Mouse (Mus musculus): ENCODE data around the gene Pias4. TPM values are rescaled to one million over a fixed set of nuclear protein-coding genes. Genes with fewer than 3 reads are reported as not detected.

The Pias4 gene
- polyA plus RNA-seq, 1 experiment from 2014 or later: 46.5 TPM

DNA sequence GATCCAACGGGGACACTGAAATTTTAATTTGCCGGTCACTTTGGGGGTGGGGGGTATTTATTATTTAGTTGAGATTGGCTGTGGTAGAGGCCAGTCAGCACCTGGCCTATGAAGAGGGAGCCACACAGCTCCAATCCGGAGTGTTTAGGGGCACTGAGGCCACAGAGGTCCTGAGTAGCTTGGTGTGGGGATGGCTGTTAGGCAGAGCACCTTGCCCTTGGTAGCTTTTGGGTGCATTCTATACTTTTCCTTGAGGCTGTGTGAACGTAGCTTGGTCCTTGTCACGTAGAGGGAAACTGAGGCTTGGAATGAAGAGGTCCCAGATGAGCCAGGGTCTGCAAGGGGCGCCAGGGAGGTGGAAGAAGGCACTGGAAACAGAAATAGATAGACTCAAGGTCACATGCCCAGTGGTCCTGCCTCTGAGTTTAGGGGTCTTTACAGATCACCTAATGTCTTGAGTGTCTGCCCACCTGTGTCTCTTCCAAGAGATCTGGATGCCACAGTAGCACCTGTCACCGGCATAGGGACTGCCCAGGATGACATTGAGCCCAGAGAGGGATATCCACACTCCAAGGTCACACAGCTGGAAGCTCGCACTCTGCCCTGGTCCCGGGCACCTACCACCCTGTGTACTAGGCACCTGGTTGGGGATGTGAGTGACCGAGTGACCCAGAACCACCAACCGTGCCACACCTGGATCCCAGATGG lies 28.7 kb downstream of the Pias4 start:
- Histone ChIP-seq H3K4me3 (ENCODE audit: low read depth, low read length) (peak overlapping the region; percentile 78), H3K9me3 (ENCODE audit: control insufficient read depth, low read length) (no peaks in the 10 kb centered on the region), H3K4me2 (peak overlapping the region; percentile 79), H3K27ac (ENCODE audit: low read depth, low read length) (0 out of 2 replicates have a peak overlapping the region, but pooled peaks have one; percentile 3), H3K9ac (ENCODE audit: low read length) (peak overlapping the region; percentile 89), H3K4me1 (ENCODE audit: control insufficient read depth, insufficient read depth, low read length) (peaks cover 42% of the 10 kb centered on the region), H3K36me3 (ENCODE audit: control insufficient read depth, insufficient read depth, low read length) (peaks cover 6% of the 10 kb centered on the region), H3K27me3 (ENCODE audit: control insufficient read depth, insufficient read depth, low read length) (peaks cover 21% of the 10 kb centered on the region)
- DNase-seq (ENCODE audit: low spot score, missing footprints): no peak
- WGBS: 59% methylated on average over 11 of the region's 11 CpGs
- ATAC-seq (ENCODE audit: low FRiP score): no peak

GRCm38 (mm10) chr10:81138131-81138782 lies 29.5 kb downstream of the Pias4 start:
- no peak for ATAC-seq (ENCODE audit: low FRiP score)
- WGBS: 2% methylated on average over 19 of the region's 24 CpGs
- peak overlapping the region; percentile 79 for H3K4me2 ChIP-seq
- H3K27ac ChIP-seq (ENCODE audit: low read depth, low read length): peak overlapping the region; percentile 87
- H3K4me1 ChIP-seq (ENCODE audit: control insufficient read depth, insufficient read depth, low read length): peaks cover 42% of the 10 kb centered on the region
- H3K36me3 ChIP-seq (ENCODE audit: control insufficient read depth, insufficient read depth, low read length): no peaks in the 10 kb centered on the region
- peak overlapping the region; percentile 89 for H3K9ac ChIP-seq (ENCODE audit: low read length)
- DNase-seq (ENCODE audit: low spot score, missing footprints): peak; percentile 92
- H3K4me3 ChIP-seq (ENCODE audit: low read depth, low read length): peak overlapping the region; percentile 78
- peaks cover 27% of the 10 kb centered on the region for H3K27me3 ChIP-seq (ENCODE audit: control insufficient read depth, insufficient read depth, low read length)
- H3K9me3 ChIP-seq (ENCODE audit: control insufficient read depth, low read length): no peaks in the 10 kb centered on the region

- ATAC-seq (ENCODE audit: low FRiP score): peak; percentile 90
- Histone ChIP-seq H3K9me3 (ENCODE audit: control insufficient read depth, low read length) (no peaks in the 10 kb centered on the region), H3K27ac (ENCODE audit: low read depth, low read length) (peak overlapping the region; percentile 87), H3K36me3 (ENCODE audit: control insufficient read depth, insufficient read depth, low read length) (no peaks in the 10 kb centered on the region), H3K4me3 (ENCODE audit: low read depth, low read length) (peak overlapping the region; percentile 78), H3K4me1 (ENCODE audit: control insufficient read depth, insufficient read depth, low read length) (peaks cover 41% of the 10 kb centered on the region), H3K27me3 (ENCODE audit: control insufficient read depth, insufficient read depth, low read length) (peaks cover 32% of the 10 kb centered on the region), H3K4me2 (peak overlapping the region; percentile 98), H3K9ac (ENCODE audit: low read length) (peak overlapping the region; percentile 89)
- peak; percentile 100 for DNase-seq (ENCODE audit: low spot score, missing footprints)
- WGBS: under 1% methylated on average over 72 of the region's 89 CpGs
Observed at GRCm38 (mm10) chr10:81137252-81138130, 30.2 kb downstream of the Pias4 start.

DNA sequence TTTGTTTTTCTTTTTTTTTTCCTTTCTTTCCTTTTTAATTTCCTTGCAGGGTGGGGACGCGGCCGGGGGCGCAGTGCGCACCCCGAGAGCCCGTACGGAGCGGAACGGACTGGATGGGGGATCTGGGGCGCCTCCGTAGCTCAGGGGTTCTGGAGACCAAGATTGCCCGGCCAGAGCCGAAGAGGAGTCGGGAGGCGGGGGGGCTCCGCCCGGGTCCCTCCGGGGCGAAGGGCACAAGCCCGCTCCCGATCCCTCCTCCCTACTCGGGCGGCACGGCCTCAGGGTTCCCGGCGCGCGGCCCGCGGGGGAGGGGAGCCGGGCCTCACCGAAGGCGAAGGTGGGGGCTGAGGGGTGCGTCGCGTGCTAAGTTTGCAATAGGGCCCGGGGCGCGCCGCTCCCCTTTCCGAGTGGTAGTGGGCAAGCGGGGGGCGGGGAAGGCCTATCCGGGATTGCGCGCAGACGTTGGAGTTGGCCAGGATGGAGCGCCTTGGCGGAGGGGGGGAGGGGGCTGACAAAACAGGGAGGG lies 31.0 kb downstream of the Pias4 start:
- H3K9ac ChIP-seq (ENCODE audit: low read length): peak overlapping the region; percentile 89
- H3K9me3 ChIP-seq (ENCODE audit: control insufficient read depth, low read length): no peaks in the 10 kb centered on the region
- 0% methylated on average over 44 of the region's 50 CpGs for WGBS
- peaks cover 32% of the 10 kb centered on the region for H3K27me3 ChIP-seq (ENCODE audit: control insufficient read depth, insufficient read depth, low read length)
- peak overlapping the region; percentile 86 for H3K27ac ChIP-seq (ENCODE audit: low read depth, low read length)
- peak; percentile 54 for ATAC-seq (ENCODE audit: low FRiP score)
- peak overlapping the region; percentile 78 for H3K4me3 ChIP-seq (ENCODE audit: low read depth, low read length)
- H3K4me2 ChIP-seq: peak overlapping the region; percentile 98
- peak; percentile 97 for DNase-seq (ENCODE audit: low spot score, missing footprints)
- H3K36me3 ChIP-seq (ENCODE audit: control insufficient read depth, insufficient read depth, low read length): no peaks in the 10 kb centered on the region
- peaks cover 40% of the 10 kb centered on the region for H3K4me1 ChIP-seq (ENCODE audit: control insufficient read depth, insufficient read depth, low read length)

- H3K9ac ChIP-seq (ENCODE audit: low read length): peak overlapping the region; percentile 89
- H3K4me3 ChIP-seq (ENCODE audit: low read depth, low read length): peak overlapping the region; percentile 78
- ATAC-seq (ENCODE audit: low FRiP score) (peak; percentile 6; the same call in 1 of the 2 replicates), DNase-seq (ENCODE audit: low spot score, missing footprints) (peak; percentile 89)
- H3K9me3 ChIP-seq (ENCODE audit: control insufficient read depth, low read length): no peaks in the 10 kb centered on the region
- peaks cover 37% of the 10 kb centered on the region for H3K4me1 ChIP-seq (ENCODE audit: control insufficient read depth, insufficient read depth, low read length)
- peak overlapping the region; percentile 98 for H3K4me2 ChIP-seq
- peak overlapping the region; percentile 86 for H3K27ac ChIP-seq (ENCODE audit: low read depth, low read length)
- peaks cover 32% of the 10 kb centered on the region for H3K27me3 ChIP-seq (ENCODE audit: control insufficient read depth, insufficient read depth, low read length)
- under 1% methylated on average over 80 of the region's 86 CpGs for WGBS
- no peaks in the 10 kb centered on the region for H3K36me3 ChIP-seq (ENCODE audit: control insufficient read depth, insufficient read depth, low read length)
Observed at GRCm38 (mm10) chr10:81135831-81136705, 31.7 kb downstream of the Pias4 start.

GRCm38 (mm10) chr10:81134966-81135681 lies 32.6 kb downstream of the Pias4 start, which contains the start of gene Zbtb7a:
Gene Zbtb7a, plus strand, starts transcription at chr10:81135220.
- ATAC-seq (ENCODE audit: low FRiP score) (no peak), DNase-seq (ENCODE audit: low spot score, missing footprints) (peak; percentile 92)
- Histone ChIP-seq H3K4me1 (ENCODE audit: control insufficient read depth, insufficient read depth, low read length) (peaks cover 28% of the 10 kb centered on the region), H3K27ac (ENCODE audit: low read depth, low read length) (peak within 1 kb of the TSS; percentile 86; the same call in 1 of the 2 replicates), H3K9me3 (ENCODE audit: control insufficient read depth, low read length) (no peaks in the 10 kb centered on the region), H3K27me3 (ENCODE audit: control insufficient read depth, insufficient read depth, low read length) (peaks cover 32% of the 10 kb centered on the region), H3K9ac (ENCODE audit: low read length) (peak within 1 kb of the TSS; percentile 89), H3K36me3 (ENCODE audit: control insufficient read depth, insufficient read depth, low read length) (no peaks in the 10 kb centered on the region), H3K4me2 (peak within 1 kb of the TSS; percentile 98), H3K4me3 (ENCODE audit: low read depth, low read length) (peak within 1 kb of the TSS; percentile 78)
- 2% methylated on average over 41 of the region's 41 CpGs for WGBS

- no peak overlapping the region for H3K4me3 ChIP-seq (ENCODE audit: low read depth, low read length)
- H3K4me2 ChIP-seq: no peak overlapping the region
- H3K36me3 ChIP-seq (ENCODE audit: control insufficient read depth, insufficient read depth, low read length): no peaks in the 10 kb centered on the region
- H3K27ac ChIP-seq (ENCODE audit: low read depth, low read length): no peak overlapping the region
- H3K27me3 ChIP-seq (ENCODE audit: control insufficient read depth, insufficient read depth, low read length): peaks cover 35% of the 10 kb centered on the region
- WGBS: 1% methylated on average over 16 of the region's 16 CpGs
- peaks cover 24% of the 10 kb centered on the region for H3K4me1 ChIP-seq (ENCODE audit: control insufficient read depth, insufficient read depth, low read length)
- no peaks in the 10 kb centered on the region for H3K9me3 ChIP-seq (ENCODE audit: control insufficient read depth, low read length)
- DNase-seq (ENCODE audit: low spot score, missing footprints) (no peak), ATAC-seq (ENCODE audit: low FRiP score) (no peak)
- H3K9ac ChIP-seq (ENCODE audit: low read length): no peak overlapping the region
Observed at GRCm38 (mm10) chr10:81134181-81134587, 33.5 kb downstream of the Pias4 start.

All from midbrain, embryonic 11.5 days (tissue).